Mouse (Mus musculus): Measurements from ENCODE around the gene Ccdc62.

- TF ChIP-seq USF1 (IDR thresholded peaks at IDR 0.05; ENCODE audit: low read depth) (no peak), POLR2A (IDR thresholded peaks at IDR 0.05; ENCODE audit: insufficient read length, low read depth) (no peak), POLR2AphosphoS2 (IDR thresholded peaks at IDR 0.05; ENCODE audit: insufficient read length, low read depth) (no peak), MAX (IDR thresholded peaks at IDR 0.05; ENCODE audit: low read depth) (no peak), E2F4 (IDR thresholded peaks at IDR 0.05; ENCODE audit: insufficient read depth) (no peak), MYOD1 (IDR thresholded peaks at IDR 0.05; ENCODE audit: control insufficient read depth in 1 of 3, insufficient read length in 2 of 3, low read depth in 2 of 3) (no peak), CEBPB (IDR thresholded peaks at IDR 0.05; ENCODE audit: insufficient read depth, poor library complexity, severe bottlenecking) (no peak)
Observed at GRCm38 (mm10) chr5:123880778-123881177, 49.7 kb upstream of the Ccdc62 start.

All from myocyte (in vitro differentiated cells).